Mouse (Mus musculus): ENCODE results near the gene Fstl4. TPM values are rescaled to one million over a fixed set of nuclear protein-coding genes. Genes with fewer than 3 reads are reported as not detected.

Gene Fstl4
- total RNA-seq, 4 experiments from 2014 or later = 3.0 to 9.4 (median 4.3) TPM

DNA sequence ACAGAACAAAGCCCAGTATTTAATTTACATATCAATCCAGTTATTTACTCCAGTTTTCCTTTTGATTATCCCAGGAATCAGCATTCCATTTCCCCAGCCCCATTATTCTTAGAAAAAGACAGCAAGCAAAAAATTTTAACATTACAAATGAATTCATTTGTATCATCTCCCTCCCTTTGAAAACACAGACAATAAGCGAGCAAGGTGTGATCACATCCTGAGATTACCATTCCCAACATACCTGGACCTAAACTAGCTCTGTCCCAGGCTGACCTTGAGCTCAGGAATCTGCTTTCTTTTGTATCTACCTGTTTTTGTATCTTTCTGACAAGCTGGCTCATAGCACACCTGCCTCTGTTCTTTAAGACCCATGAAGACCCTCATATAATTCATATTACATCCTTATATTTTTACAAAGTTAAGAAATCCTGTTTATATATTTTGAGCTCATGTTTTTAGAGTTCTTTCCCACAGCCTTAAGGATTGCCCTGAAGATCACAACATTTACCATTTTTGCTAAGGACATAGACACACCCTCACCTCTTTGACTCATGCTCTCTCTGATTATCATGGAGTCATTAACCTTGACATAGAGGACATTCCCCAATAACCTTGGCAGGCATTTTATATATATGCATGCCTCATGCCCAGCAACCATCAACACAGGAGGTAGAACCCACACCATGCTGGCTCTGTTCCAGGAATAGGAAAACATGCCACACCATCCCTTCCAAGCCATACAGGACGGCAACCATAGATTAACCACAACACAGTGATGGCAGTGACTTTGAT lies 438.2 kb downstream of the Fstl4 start:
- no peak for DNase-seq (ENCODE audit: low spot score)

DNA sequence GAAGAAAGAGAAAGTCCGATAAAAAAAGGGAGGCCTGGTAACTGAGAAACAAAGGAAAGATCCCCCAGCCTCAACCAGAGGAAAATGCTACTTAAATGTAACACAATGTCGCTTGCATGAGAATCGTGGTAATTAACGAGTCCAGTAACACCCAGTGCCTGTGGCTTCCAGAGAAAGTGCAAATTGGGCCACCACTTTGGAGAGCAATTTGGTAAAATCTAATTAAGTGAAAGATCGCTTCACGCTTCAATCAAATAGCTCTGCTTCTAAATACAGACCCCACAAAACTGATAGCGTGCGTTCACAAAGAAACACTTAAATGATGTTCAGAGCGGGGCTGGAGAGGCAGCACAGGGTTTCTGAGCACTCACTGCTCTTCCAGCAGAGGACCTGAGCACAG lies 446.4 kb downstream of the Fstl4 start:
- no peak for DNase-seq (ENCODE audit: low spot score)

DNA sequence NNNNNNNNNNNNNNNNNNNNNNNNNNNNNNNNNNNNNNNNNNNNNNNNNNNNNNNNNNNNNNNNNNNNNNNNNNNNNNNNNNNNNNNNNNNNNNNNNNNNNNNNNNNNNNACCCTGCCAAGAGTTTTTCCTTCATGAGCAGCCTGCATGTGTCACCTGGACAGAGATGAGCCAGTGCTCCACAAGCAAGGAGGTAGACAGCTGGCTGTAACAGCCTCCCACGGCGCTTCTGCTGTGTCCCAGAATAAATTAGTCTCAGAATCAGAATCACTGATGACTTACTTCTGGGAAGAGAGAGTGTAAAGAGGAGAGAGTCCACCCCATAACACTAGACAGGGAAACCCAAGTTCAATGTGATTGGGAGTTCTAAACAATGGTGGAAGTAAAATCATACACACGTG lies 464.6 kb downstream of the Fstl4 start:
- DNase-seq (ENCODE audit: low spot score) = no peak

DNA sequence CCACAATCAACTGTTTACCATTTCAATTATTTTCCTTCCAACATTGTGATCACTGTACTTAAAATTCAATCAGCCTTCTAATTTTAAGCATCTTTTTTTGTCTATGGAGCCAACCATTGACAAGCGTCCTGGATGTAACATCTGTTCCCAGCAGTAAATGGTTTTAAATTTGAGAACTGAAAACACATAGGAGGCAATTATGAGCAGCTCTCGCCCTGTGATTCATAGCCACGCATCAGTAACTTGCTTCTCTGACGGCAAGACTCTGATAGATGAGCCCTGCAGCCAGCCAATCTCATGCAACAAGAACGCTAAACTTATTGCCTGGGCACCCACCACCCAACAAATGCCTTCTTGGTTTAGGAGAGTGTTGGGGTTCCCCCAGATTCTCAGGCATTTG lies 467.4 kb downstream of the Fstl4 start:
- no peak for DNase-seq (ENCODE audit: low spot score)

DNA sequence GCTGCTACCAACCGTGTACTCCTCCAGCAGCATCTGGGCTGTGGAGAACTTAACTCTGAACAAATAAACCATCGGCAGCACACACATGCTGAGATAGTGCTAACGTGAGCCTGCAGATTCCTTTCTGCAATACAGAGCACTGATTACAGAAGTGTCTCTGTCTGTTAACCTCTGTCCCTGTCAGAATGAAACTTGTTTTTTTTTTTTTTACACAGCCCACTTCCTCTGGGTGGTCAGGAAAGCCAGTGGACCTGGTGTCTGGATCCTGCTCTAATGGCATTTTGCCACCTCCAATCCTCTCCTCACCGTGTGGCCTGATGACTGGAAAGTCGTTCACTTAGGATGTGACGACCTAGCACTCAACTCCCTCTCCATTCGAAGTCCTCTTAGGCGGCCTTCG lies 469.2 kb downstream of the Fstl4 start:
- no peak for DNase-seq (ENCODE audit: low spot score)
